ENCODE assay signal across 9 mouse cellular contexts in genomic region chr6:83439119-83439767, GRCm38 (mm10). TPM values are rescaled to one million over a fixed set of nuclear protein-coding genes. Genes with fewer than 3 reads are reported as not detected.
A peak's percentile ranks its signal among the peaks of the same experiment; 100 is the strongest.
DNase-seq lines count a peak whose midpoint lies in the region; ATAC-seq and TF ChIP-seq lines count a peak whose summit lies in the region.
"Had no signal": no experiment of that assay in that cellular context is flagged by ENCODE, and none has a peak within 500 bp of the region (broad histone marks: within the 10 kb centered on the region; RNA-seq: fewer than 3 reads in every experiment).

No protein-coding gene starts in this region.

- WGBS in kidney, postnatal 0 days = 82% methylated on average over 13 of the region's 13 CpGs
- WGBS in embryonic facial prominence, embryonic 11.5 days = 84% methylated on average over 13 of the region's 13 CpGs
- 50% methylated on average over 13 of the region's 13 CpGs for WGBS in hindbrain, embryonic 16.5 days
- 47% methylated on average over 13 of the region's 13 CpGs for WGBS in midbrain, postnatal 0 days
- 81% methylated on average over 13 of the region's 13 CpGs for WGBS in kidney, adult 2 months

- H3K9ac ChIP-seq in kidney, postnatal 0 days (ENCODE audit: low read depth, low read length) = peak overlapping the region; percentile 84; the same call in 1 of the 2 replicates
- H3K9ac ChIP-seq in embryonic facial prominence, embryonic 11.5 days (replicated peaks; ENCODE audit: low read length) = no peak overlapping the region; the same call in 1 of the 2 replicates
- H3K9ac ChIP-seq in hindbrain, embryonic 16.5 days (ENCODE audit: low read depth, low read length) = peak overlapping the region; percentile 88
- peak overlapping the region; percentile 42 for H3K9ac ChIP-seq in midbrain, postnatal 0 days (replicated peaks; ENCODE audit: low read length, poor library complexity, severe bottlenecking)

- H3K36me3 ChIP-seq in kidney, postnatal 0 days (ENCODE audit: insufficient read depth, low read length) = peaks cover 11% of the 10 kb centered on the region; the same call in 1 of the 2 replicates
- H3K36me3 ChIP-seq in embryonic facial prominence, embryonic 11.5 days (replicated peaks; ENCODE audit: control insufficient read depth, insufficient read depth, low read depth, low read length) = no peaks in the 10 kb centered on the region
- H3K36me3 ChIP-seq in hindbrain, embryonic 16.5 days (ENCODE audit: control insufficient read depth, insufficient read depth, low read length) = no peaks in the 10 kb centered on the region
- H3K36me3 ChIP-seq in midbrain, postnatal 0 days (ENCODE audit: insufficient read depth, low read length) = no peaks in the 10 kb centered on the region
- H3K36me3 ChIP-seq in kidney, adult 2 months (ENCODE audit: control insufficient read depth, insufficient read depth, low read length) = no peaks in the 10 kb centered on the region

- no peaks in the 10 kb centered on the region for H3K27me3 ChIP-seq in kidney, postnatal 0 days (ENCODE audit: insufficient read depth, low read length)
- H3K27me3 ChIP-seq in embryonic facial prominence, embryonic 11.5 days (ENCODE audit: control insufficient read depth, insufficient read depth, low read length) = no peaks in the 10 kb centered on the region
- no peaks in the 10 kb centered on the region for H3K27me3 ChIP-seq in hindbrain, embryonic 16.5 days (replicated peaks; ENCODE audit: control insufficient read depth, insufficient read depth, low read length)
- H3K27me3 ChIP-seq in midbrain, postnatal 0 days (ENCODE audit: insufficient read depth, low read length) = no peaks in the 10 kb centered on the region
- no peaks in the 10 kb centered on the region for H3K27me3 ChIP-seq in kidney, adult 2 months (replicated peaks; ENCODE audit: control insufficient read depth, insufficient read depth, low read length)
- H3K27me3 ChIP-seq: Patski had no signal

- no peaks in the 10 kb centered on the region for H3K9me3 ChIP-seq in kidney, postnatal 0 days (replicated peaks; ENCODE audit: low read length)
- H3K9me3 ChIP-seq in embryonic facial prominence, embryonic 11.5 days (replicated peaks; ENCODE audit: control insufficient read depth, low read length) = no peaks in the 10 kb centered on the region
- no peaks in the 10 kb centered on the region for H3K9me3 ChIP-seq in hindbrain, embryonic 16.5 days (ENCODE audit: control insufficient read depth, low read length)
- H3K9me3 ChIP-seq in midbrain, postnatal 0 days (ENCODE audit: low read length) = no peaks in the 10 kb centered on the region

- peak overlapping the region; percentile 75 for H3K4me2 ChIP-seq in kidney, postnatal 0 days (ENCODE audit: low read length)
- peak overlapping the region; percentile 80 for H3K4me2 ChIP-seq in embryonic facial prominence, embryonic 11.5 days (ENCODE audit: low read depth, low read length)
- H3K4me2 ChIP-seq in hindbrain, embryonic 16.5 days (ENCODE audit: low read length) = peak overlapping the region; percentile 70
- peak overlapping the region; percentile 62 for H3K4me2 ChIP-seq in midbrain, postnatal 0 days (ENCODE audit: low read depth, low read length, poor library complexity, severe bottlenecking)

- peaks cover 41% of the 10 kb centered on the region for H3K4me1 ChIP-seq in kidney, postnatal 0 days (replicated peaks; ENCODE audit: insufficient read depth, low read length)
- peaks cover 14% of the 10 kb centered on the region for H3K4me1 ChIP-seq in embryonic facial prominence, embryonic 11.5 days (ENCODE audit: control insufficient read depth, insufficient read depth, low read length)
- peaks cover 68% of the 10 kb centered on the region for H3K4me1 ChIP-seq in hindbrain, embryonic 16.5 days (ENCODE audit: control insufficient read depth, insufficient read depth, low read depth, low read length)
- H3K4me1 ChIP-seq in midbrain, postnatal 0 days (ENCODE audit: insufficient read depth, low read length) = peaks cover 45% of the 10 kb centered on the region
- H3K4me1 ChIP-seq in kidney, adult 2 months (ENCODE audit: control insufficient read depth, insufficient read depth, low read length) = peaks cover 34% of the 10 kb centered on the region

- H3K27ac ChIP-seq in kidney, postnatal 0 days = no peak overlapping the region
- no peak overlapping the region for H3K27ac ChIP-seq in embryonic facial prominence, embryonic 11.5 days (replicated peaks; ENCODE audit: low read depth, low read length)
- H3K27ac ChIP-seq in hindbrain, embryonic 16.5 days (ENCODE audit: low read depth, low read length) = peak overlapping the region; percentile 96; the same call in 1 of the 2 replicates
- peak overlapping the region; percentile 97; the same call in 1 of the 2 replicates for H3K27ac ChIP-seq in midbrain, postnatal 0 days (ENCODE audit: low read depth, low read length)
- H3K27ac ChIP-seq in kidney, adult 2 months (ENCODE audit: insufficient read depth, low read depth, low read length) = no peak overlapping the region

- H3K4me3 ChIP-seq in kidney, postnatal 0 days (replicated peaks; ENCODE audit: low read depth, low read length) = no peak overlapping the region; the same call in 1 of the 2 replicates
- H3K4me3 ChIP-seq in embryonic facial prominence, embryonic 11.5 days (ENCODE audit: low read depth, low read length) = no peak overlapping the region; the same call in 1 of the 2 replicates
- H3K4me3 ChIP-seq in hindbrain, embryonic 16.5 days (ENCODE audit: low read length) = peak overlapping the region; percentile 65
- H3K4me3 ChIP-seq in midbrain, postnatal 0 days (ENCODE audit: low read depth, low read length) = peak overlapping the region; percentile 86
- H3K4me3 ChIP-seq in kidney, adult 2 months (ENCODE audit: insufficient read depth, low read depth, low read length) = no peak overlapping the region

- no peak for ATAC-seq in kidney, postnatal 0 days (replicated peaks; ENCODE audit: low FRiP score, low read depth)
- ATAC-seq in embryonic facial prominence, embryonic 11.5 days (replicated peaks; ENCODE audit: insufficient number of reproducible peaks, low FRiP score, low TSS enrichment, low read depth) = no peak
- no peak for ATAC-seq in hindbrain, embryonic 16.5 days
- ATAC-seq in midbrain, postnatal 0 days (ENCODE audit: low FRiP score) = no peak
- no peak for ATAC-seq in monocyte, adult 5-6 weeks (replicated peaks; ENCODE audit: insufficient number of reproducible peaks, low FRiP score, low TSS enrichment, poor library complexity, severe bottlenecking)
- ATAC-seq: Patski had no signal

- no peak for TF ChIP-seq CTCF in kidney, postnatal 0 days (IDR thresholded peaks at IDR 0.05; ENCODE audit: low read depth)
- TF ChIP-seq CTCF in midbrain, postnatal 0 days (IDR thresholded peaks at IDR 0.05) = no peak
- no peak for TF ChIP-seq CTCF in kidney, adult 2 months (conservative IDR thresholded peaks at IDR 0.05; ENCODE audit: insufficient read depth, insufficient read length, low read depth, low read length)

- DNase-seq in kidney, postnatal 0 days (ENCODE audit: low spot score) = no peak
- no peak for DNase-seq in kidney, postnatal 4 days
- no peak for DNase-seq in embryonic facial prominence, embryonic 11.5 days (ENCODE audit: low spot score)
- DNase-seq in midbrain, postnatal 0 days (ENCODE audit: low spot score) = no peak
- DNase-seq in kidney, adult 2 months = no peak
- no peak for DNase-seq in thymus, postnatal 25 days

- no peak for TF ChIP-seq POLR2A in kidney, adult 2 months (IDR thresholded peaks at IDR 0.05; ENCODE audit: low read depth, low read length)

RNA-seq across cellular contexts. Expression of gene Tet3, which starts 19.6 kb away (rescaled TPM):
- polyA plus RNA-seq in kidney, postnatal 0 days (2015; fragmentation: Nextera tagmentation; extraction: Ambion mirVana) = 32.3 and 33.0 TPM in 2 replicates
- polyA plus RNA-seq in embryonic facial prominence, embryonic 11.5 days (2014; fragmentation: Nextera tagmentation; extraction: Ambion mirVana) = 24.3 and 27.9 TPM in 2 replicates
- 51.4 and 62.2 TPM in 2 replicates for polyA plus RNA-seq in hindbrain, embryonic 16.5 days (2015; fragmentation: Nextera tagmentation; extraction: Ambion mirVana)
- total RNA-seq in midbrain, postnatal 0 days (2014; rRNA removed) = 32.0 and 38.3 TPM in 2 replicates
- polyA plus RNA-seq in midbrain, postnatal 0 days (2015; fragmentation: Nextera tagmentation; extraction: Ambion mirVana) = 45.3 and 48.5 TPM in 2 replicates
- total RNA-seq in monocyte, adult 5-6 weeks (2017) = 11.6 to 26.4 TPM (median 11.9 TPM) in 3 replicates
- 7.1 and 8.0 TPM in 2 replicates for polyA plus RNA-seq in kidney, adult 2 months (2012; rRNA removed)

Comparison
In these comparisons a context has a peak if more than half of its experiments do, and no peak if none do; other contexts are left out.
1. H3K27ac ChIP-seq: peak in hindbrain, embryonic 16.5 days (single experiment) and midbrain, postnatal 0 days (single experiment); none in kidney, postnatal 0 days (single experiment), embryonic facial prominence, embryonic 11.5 days (single experiment) and kidney, adult 2 months (single experiment).
2. H3K4me3 ChIP-seq: peak in hindbrain, embryonic 16.5 days (single experiment) and midbrain, postnatal 0 days (single experiment); none in kidney, postnatal 0 days (single experiment), embryonic facial prominence, embryonic 11.5 days (single experiment) and kidney, adult 2 months (single experiment).
3. Peak in every context shown above with its lines, with median percentiles within 50 percentile points of each other: H3K4me2 ChIP-seq.